In the genomic region with DNA sequence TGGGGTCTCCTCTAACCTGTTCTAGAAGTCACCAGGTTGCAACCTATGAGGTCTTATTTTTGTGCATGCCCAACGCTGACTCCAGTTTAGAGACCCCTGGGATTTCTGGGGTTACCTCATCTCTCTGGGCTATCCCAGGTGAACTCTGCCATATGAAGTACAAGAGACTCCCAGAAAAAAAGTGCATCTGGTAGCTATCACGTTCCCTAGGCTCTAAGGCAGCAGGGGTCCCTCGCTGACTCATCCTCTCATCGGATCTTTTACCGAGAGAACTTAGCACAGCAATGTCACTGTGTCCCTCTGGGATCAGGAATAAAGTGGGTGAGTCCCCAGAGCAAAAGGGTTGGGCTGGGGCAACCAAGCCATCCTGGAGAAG, we compare ENCODE assay signal across 8 mouse cellular contexts. TPM values are rescaled to one million over a fixed set of nuclear protein-coding genes. Genes with fewer than 3 reads are reported as not detected.
DNase-seq lines count a peak whose midpoint lies in the region; ATAC-seq and TF ChIP-seq lines count a peak whose summit lies in the region.

No protein-coding gene starts in this region.

- H3K9me3 ChIP-seq in embryonic facial prominence, embryonic 13.5 days: no peaks in the 10 kb centered on the region
- H3K9me3 ChIP-seq in intestine, embryonic 14.5 days (ENCODE audit: control insufficient read depth, low read length): no peaks in the 10 kb centered on the region

- peak overlapping the region; percentile 63 for H3ac ChIP-seq in myocyte (ENCODE audit: control insufficient read depth, insufficient read length)

- peak overlapping the region; percentile 78 for H3K4me2 ChIP-seq in embryonic facial prominence, embryonic 13.5 days
- H3K4me2 ChIP-seq in intestine, embryonic 14.5 days (ENCODE audit: low read length): peak overlapping the region; percentile 78
- peak overlapping the region; percentile 92 for H3K4me2 ChIP-seq in myocyte (ENCODE audit: low read depth)

- intact Hi-C loops in left cerebral cortex, postnatal 36 days (cut with DNase I): no loop called here
- intact Hi-C loops in left cerebral cortex, postnatal 10 days (cut with DNase I): no loop called here

- no peaks in the 10 kb centered on the region for H3K36me3 ChIP-seq in liver, adult 2 months (ENCODE audit: control insufficient read depth, insufficient read depth, low read length)
- H3K36me3 ChIP-seq in embryonic facial prominence, embryonic 13.5 days: no peaks in the 10 kb centered on the region
- H3K36me3 ChIP-seq in intestine, embryonic 14.5 days (ENCODE audit: control insufficient read depth, insufficient read depth, low read length): no peaks in the 10 kb centered on the region
- no peaks in the 10 kb centered on the region for H3K36me3 ChIP-seq in myocyte (ENCODE audit: control insufficient read depth, insufficient read depth)

- H3K27me3 ChIP-seq in liver, adult 2 months (ENCODE audit: control insufficient read depth, insufficient read depth, low read length): no peaks in the 10 kb centered on the region
- H3K27me3 ChIP-seq in embryonic facial prominence, embryonic 13.5 days: 0 out of 2 replicates have a peak, but pooled peaks cover 3% of the 10 kb centered on the region
- no peaks in the 10 kb centered on the region for H3K27me3 ChIP-seq in intestine, embryonic 14.5 days (replicated peaks; ENCODE audit: control insufficient read depth, insufficient read depth, low read length)
- no peaks in the 10 kb centered on the region for H3K27me3 ChIP-seq in myocyte (ENCODE audit: control insufficient read depth, insufficient read depth, insufficient read length)

- H3K4me3 ChIP-seq in liver, adult 2 months (ENCODE audit: insufficient read depth, low read depth, low read length): peak overlapping the region; percentile 89
- H3K4me3 ChIP-seq in embryonic facial prominence, embryonic 13.5 days: peak overlapping the region; percentile 64
- H3K4me3 ChIP-seq in intestine, embryonic 14.5 days (ENCODE audit: low read depth, low read length): peak overlapping the region; percentile 75
- H3K4me3 ChIP-seq in myocyte: peak overlapping the region; percentile 43

- ATAC-seq in embryonic facial prominence, embryonic 13.5 days (ENCODE audit: insufficient number of reproducible peaks, insufficient read depth, low FRiP score, low TSS enrichment, low read depth): no peak; the same call in 1 of the 2 replicates
- peak; percentile 11; the same call in 1 of the 2 replicates for ATAC-seq in intestine, embryonic 14.5 days (replicated peaks; ENCODE audit: low FRiP score, low TSS enrichment, low read depth)
- no peak for ATAC-seq in megakaryocyte-erythroid progenitor cell, adult 5-6 weeks (replicated peaks; ENCODE audit: low FRiP score, low TSS enrichment, poor library complexity, severe bottlenecking)

- peak overlapping the region; percentile 84 for H3K27ac ChIP-seq in liver, adult 2 months (replicated peaks; ENCODE audit: insufficient read depth, low read depth, low read length)
- H3K27ac ChIP-seq in embryonic facial prominence, embryonic 13.5 days: peak overlapping the region; percentile 78; the same call in 1 of the 2 replicates
- H3K27ac ChIP-seq in intestine, embryonic 14.5 days (ENCODE audit: low read depth): 0 out of 2 replicates have a peak overlapping the region, but pooled peaks have one; percentile 69

- no peak for DNase-seq in liver, adult 2 months (ENCODE audit: extremely low read depth, low read depth, low spot score)
- DNase-seq in liver: no peak
- no peak for DNase-seq in intestine, embryonic 14.5 days (ENCODE audit: low spot score)
- no peak for DNase-seq in left cerebral cortex, postnatal 36 days (ENCODE audit: low spot score in 2 of 2)
- DNase-seq in left cerebral cortex, postnatal 10 days (ENCODE audit: extremely low spot score in 1 of 2, low spot score in 2 of 2): no peak

- no peak for TF ChIP-seq POLR2A in liver, adult 2 months (IDR thresholded peaks at IDR 0.05; ENCODE audit: extremely low read depth, insufficient read depth, low read length)
- no peak for TF ChIP-seq POLR2A in myocyte (IDR thresholded peaks at IDR 0.05; ENCODE audit: insufficient read length, low read depth)

- peak overlapping the region; percentile 92 for H3K9ac ChIP-seq in liver, adult 2 months (ENCODE audit: low read depth, low read length)
- H3K9ac ChIP-seq in embryonic facial prominence, embryonic 13.5 days: peak overlapping the region; percentile 78
- peak overlapping the region; percentile 79 for H3K9ac ChIP-seq in intestine, embryonic 14.5 days (ENCODE audit: low read length)

- 17% methylated on average over 5 of the region's 5 CpGs for WGBS in liver, adult 2 months
- 6% methylated on average over 5 of the region's 5 CpGs for whole genome bisulfite sequencing in embryonic facial prominence, embryonic 13.5 days
- WGBS in intestine, embryonic 14.5 days: 12% methylated on average over 5 of the region's 5 CpGs

- no peak for TF ChIP-seq CTCF in liver, adult 2 months (IDR thresholded peaks at IDR 0.05; ENCODE audit: low read depth, low read length)

- peaks cover 9% of the 10 kb centered on the region for H3K4me1 ChIP-seq in liver, adult 2 months (ENCODE audit: control insufficient read depth, insufficient read depth, low read length)
- peaks cover 54% of the 10 kb centered on the region for H3K4me1 ChIP-seq in embryonic facial prominence, embryonic 13.5 days
- peaks cover 26% of the 10 kb centered on the region for H3K4me1 ChIP-seq in intestine, embryonic 14.5 days (replicated peaks; ENCODE audit: control insufficient read depth, insufficient read depth, low read length)

- H3K79me2 ChIP-seq in liver, adult 2 months (ENCODE audit: control insufficient read depth, insufficient read depth, low read length): no peaks in the 10 kb centered on the region; the same call in 1 of the 2 replicates
- H3K79me2 ChIP-seq in myocyte (ENCODE audit: control insufficient read depth, insufficient read depth): peaks cover 17% of the 10 kb centered on the region

TF ChIP-seq in myocyte, 11 proteins besides CTCF, POLR2A, EP300 and RAD21:
- TF ChIP-seq REST (IDR thresholded peaks at IDR 0.05; ENCODE audit: insufficient read depth, insufficient read length) (no peak), POLR2AphosphoS2 (IDR thresholded peaks at IDR 0.05; ENCODE audit: insufficient read length, low read depth) (no peak), MAX (IDR thresholded peaks at IDR 0.05; ENCODE audit: low read depth) (no peak), SRF (IDR thresholded peaks at IDR 0.05; ENCODE audit: control insufficient read depth, insufficient read length, low read depth) (no peak)

RNA-seq across cellular contexts. Expression of a gene that starts 0.7 kb away (rescaled TPM):
- total RNA-seq in liver, adult 2 months (2014; rRNA removed): 11.2 and 15.3 TPM in 2 replicates
- polyA plus RNA-seq in liver, adult 2 months (2012; rRNA removed): 35.4 and 38.0 TPM in 2 replicates
- 65.2 and 66.4 TPM in 2 replicates for polyA plus RNA-seq in embryonic facial prominence, embryonic 13.5 days (2015; fragmentation: Nextera tagmentation; extraction: Ambion mirVana)
- 54.8 and 55.0 TPM in 2 replicates for polyA plus RNA-seq in intestine, embryonic 14.5 days (2014; fragmentation: Nextera tagmentation; extraction: Ambion mirVana)
- 180 TPM for polyA plus RNA-seq in myocyte (2012; fragmentation: generic; extraction: Trizol)
- 6.7 and 25.3 TPM in 2 replicates for total RNA-seq in megakaryocyte-erythroid progenitor cell, adult 5-6 weeks (2014; fragmentation: Nextera tagmentation)
- total RNA-seq in megakaryocyte-erythroid progenitor cell, adult 5-6 weeks (2017): 11.8 and 16.6 TPM in 2 replicates
- 10 to 100 TPM; 12.2 to 13.2 TPM for total RNA-seq in left cerebral cortex, postnatal 36 days (2021)
- 10 to 100 TPM; 11.1 to 12.9 TPM for total RNA-seq in left cerebral cortex, postnatal 10 days (2021)

RNA-seq across cellular contexts. Expression of a gene that starts 27.8 kb away (rescaled TPM):
- 178 TPM in 2 replicates for total RNA-seq in liver, adult 2 months (2014; rRNA removed)
- polyA plus RNA-seq in liver, adult 2 months (2012; rRNA removed): 1,040 and 1,373 TPM in 2 replicates
- 44.9 and 48.0 TPM in 2 replicates for polyA plus RNA-seq in embryonic facial prominence, embryonic 13.5 days (2015; fragmentation: Nextera tagmentation; extraction: Ambion mirVana)
- polyA plus RNA-seq in intestine, embryonic 14.5 days (2014; fragmentation: Nextera tagmentation; extraction: Ambion mirVana): 63.0 and 64.1 TPM in 2 replicates
- polyA plus RNA-seq in myocyte (2012; fragmentation: generic; extraction: Trizol): 124 TPM
- 34.5 and 36.1 TPM in 2 replicates for total RNA-seq in megakaryocyte-erythroid progenitor cell, adult 5-6 weeks (2014; fragmentation: Nextera tagmentation)
- total RNA-seq in megakaryocyte-erythroid progenitor cell, adult 5-6 weeks (2017): 18.7 and 18.9 TPM in 2 replicates
- 10 to 100 TPM; 18.6 to 23.9 TPM for total RNA-seq in left cerebral cortex, postnatal 36 days (2021)
- 10 to 100 TPM; 23.8 to 23.9 TPM for total RNA-seq in left cerebral cortex, postnatal 10 days (2021)

RNA-seq across cellular contexts. Expression of a gene that starts 33.4 kb away (rescaled TPM):
- 0.18 and 0.27 TPM in 2 replicates for total RNA-seq in liver, adult 2 months (2014; rRNA removed)
- 0.49 and 1.1 TPM in 2 replicates for polyA plus RNA-seq in liver, adult 2 months (2012; rRNA removed)
- polyA plus RNA-seq in embryonic facial prominence, embryonic 13.5 days (2015; fragmentation: Nextera tagmentation; extraction: Ambion mirVana): 1.5 and 2.8 TPM in 2 replicates
- polyA plus RNA-seq in intestine, embryonic 14.5 days (2014; fragmentation: Nextera tagmentation; extraction: Ambion mirVana): 1.4 and 1.5 TPM in 2 replicates
- polyA plus RNA-seq in myocyte (2012; fragmentation: generic; extraction: Trizol): 2.2 TPM
- 0.70 and 3.1 TPM in 2 replicates for total RNA-seq in megakaryocyte-erythroid progenitor cell, adult 5-6 weeks (2014; fragmentation: Nextera tagmentation)
- total RNA-seq in megakaryocyte-erythroid progenitor cell, adult 5-6 weeks (2017): 1.6 TPM in 1 of 2 replicates, not detected in the other
- total RNA-seq in left cerebral cortex, postnatal 36 days (2021): 1 to 10 TPM; 2.4 to 2.7 TPM
- 1 to 10 TPM; 2.4 to 2.8 TPM for total RNA-seq in left cerebral cortex, postnatal 10 days (2021)
